Mouse (Mus musculus) spleen, postnatal 10 days (tissue): ENCODE results near the gene Bmt2.

Experiments used
- DNase-seq, 2 experiments: peaks; one replicate each; pipeline ENCODE4 v3.0.0; 2021 to 2022; ENCODE audit warnings: low spot score in 2 of 2

Gene Bmt2

DNA sequence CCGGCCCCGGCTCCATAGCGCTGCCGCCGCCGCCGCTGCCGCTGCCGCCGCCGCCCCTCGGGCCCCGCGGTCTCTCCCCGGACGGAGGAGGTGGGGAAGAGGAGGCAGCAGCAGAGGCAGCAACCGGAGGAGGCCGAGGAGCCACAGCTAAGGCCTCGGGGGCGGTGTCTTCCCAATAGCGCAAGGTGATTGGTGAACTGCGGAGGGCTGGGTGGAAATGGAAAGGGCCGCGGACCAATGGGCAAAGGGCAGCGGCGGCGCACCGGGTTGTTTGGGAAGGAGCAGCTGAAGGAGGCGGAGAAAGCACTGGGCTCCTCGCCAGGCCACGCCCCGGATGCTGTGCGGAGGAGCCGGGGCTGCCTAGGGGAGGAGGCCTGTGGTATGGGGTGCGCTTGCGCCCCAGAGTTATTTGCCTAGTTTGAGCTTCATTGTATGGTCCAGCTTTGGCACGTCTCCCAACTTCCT lies at the start of gene Bmt2:
Bmt2 (minus strand) TSS at position 149 of the 465 bp plus-strand sequence.
- peak; percentile 94 to 99 for DNase-seq

DNA sequence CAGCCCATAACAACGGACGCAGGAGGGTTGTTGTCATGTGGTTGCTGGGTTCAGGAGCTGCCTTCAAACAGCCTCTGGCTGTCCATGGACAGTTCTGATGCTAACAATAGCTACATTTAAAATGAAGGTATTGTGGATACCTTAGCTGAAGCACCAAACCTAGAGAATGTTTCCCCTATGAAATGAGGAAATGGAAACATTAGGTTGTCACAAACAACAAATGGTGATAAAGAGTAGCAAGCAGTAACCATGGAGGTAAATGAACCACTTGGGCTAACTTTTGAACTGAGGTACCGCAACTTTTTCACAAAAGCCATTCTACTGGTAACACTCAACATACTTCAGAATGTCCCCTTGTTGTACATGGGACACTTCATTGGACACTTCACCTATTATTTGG lies 44.4 kb upstream of the Bmt2 start:
- no peak for DNase-seq

DNA sequence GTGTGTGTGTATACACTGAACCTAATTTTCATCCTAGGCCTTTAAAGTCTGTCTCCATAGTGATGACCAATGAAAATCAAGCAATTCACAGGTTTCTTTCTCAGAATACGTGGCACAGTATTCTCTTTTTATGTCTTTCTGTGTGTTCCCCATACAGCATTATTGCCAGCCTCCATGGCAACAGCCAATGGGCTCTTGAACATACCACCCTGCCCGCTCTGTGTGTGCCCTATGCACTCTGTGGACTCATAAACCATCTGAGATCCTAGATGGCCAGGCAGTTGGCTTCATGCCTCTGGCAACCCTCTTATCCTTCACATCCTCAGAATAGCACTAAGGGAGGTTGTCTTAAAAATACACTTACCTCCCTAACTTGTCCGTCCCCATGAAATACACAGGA lies 37.1 kb upstream of the Bmt2 start:
- DNase-seq: no peak

DNA sequence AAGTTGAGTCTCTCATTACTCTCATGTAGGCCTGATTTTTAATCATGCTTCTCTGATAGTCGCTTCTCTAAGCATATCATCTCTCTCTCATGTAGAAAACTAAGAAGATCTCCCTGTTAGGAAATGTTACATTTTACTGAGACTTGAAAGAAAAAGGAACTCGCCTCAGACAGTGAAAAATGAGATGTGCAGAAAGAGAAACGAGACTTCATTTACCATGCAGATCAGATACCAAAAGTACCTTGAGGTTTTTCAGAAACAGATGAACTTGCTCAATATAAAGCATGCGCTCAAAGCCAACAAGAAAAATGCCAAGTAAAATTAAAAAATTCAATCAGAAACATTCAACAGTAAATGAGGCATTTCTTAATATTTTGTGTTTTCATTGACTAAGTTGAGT lies 19.1 kb upstream of the Bmt2 start:
- DNase-seq: no peak

DNA sequence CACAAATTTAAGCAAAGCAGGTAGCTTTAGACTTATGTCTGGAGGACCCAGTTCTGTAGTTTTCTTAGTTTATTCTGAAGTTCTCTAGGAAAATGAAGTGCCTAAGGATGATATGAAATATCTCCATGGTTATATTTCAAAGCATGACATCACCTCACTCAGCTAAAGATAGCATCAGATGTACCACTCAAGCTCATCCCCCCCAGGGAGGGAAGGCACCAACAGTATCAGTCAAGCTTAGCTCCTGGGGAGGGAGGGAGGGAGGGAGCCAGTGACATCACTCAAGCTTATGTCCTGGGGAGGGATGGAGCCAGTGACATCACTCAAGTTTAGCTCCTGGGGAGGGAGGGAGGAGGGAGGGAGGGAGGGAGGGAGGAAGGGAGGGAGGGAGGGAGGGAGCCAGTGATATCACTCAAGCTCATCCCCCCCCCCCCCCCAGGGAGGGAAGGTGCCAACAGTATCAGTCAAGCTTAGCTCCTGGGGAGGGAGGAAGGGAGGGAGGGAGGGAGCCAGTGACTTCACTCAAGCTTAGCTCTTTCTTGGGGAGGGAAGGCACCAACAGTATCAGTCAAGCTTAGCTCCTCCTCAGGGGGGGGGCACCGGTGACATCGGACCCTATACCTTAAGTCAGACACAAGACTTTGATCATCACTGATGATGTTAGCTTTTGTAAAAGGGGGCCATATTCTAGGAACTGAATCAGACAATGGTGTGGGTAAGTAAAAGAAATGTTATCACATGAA lies 17.5 kb upstream of the Bmt2 start:
- peak in 1 of 2 experiments; percentile 22 for DNase-seq

DNA sequence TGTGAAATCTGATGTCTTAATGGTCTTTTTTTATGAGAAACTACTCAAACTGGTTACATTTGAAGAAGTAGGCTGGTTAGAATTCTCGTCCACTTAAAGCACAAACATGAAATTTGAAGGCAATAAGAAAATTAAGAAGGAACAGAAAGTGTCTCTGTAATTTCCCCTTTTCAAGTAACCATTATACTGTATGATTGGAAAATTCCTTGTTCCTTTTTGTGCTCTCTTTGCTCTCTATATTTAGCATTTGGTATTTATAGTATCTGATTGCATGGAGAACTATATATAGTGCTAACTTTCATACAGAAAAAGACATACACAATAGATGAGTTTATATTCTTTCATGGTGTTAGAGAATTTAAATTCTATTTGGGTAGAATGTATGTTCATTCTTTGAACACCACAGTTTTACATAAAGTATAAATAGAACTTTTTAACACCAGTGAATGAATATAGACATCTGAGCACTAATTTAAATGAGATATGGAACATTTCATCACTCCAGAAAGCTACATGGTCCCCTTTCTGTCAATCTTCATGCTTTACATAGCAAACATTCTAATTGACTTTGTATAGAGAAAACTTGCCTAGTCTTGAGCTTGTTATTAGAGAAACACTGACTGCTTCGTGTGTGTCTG lies 14.0 kb upstream of the Bmt2 start:
- no peak for DNase-seq

DNA sequence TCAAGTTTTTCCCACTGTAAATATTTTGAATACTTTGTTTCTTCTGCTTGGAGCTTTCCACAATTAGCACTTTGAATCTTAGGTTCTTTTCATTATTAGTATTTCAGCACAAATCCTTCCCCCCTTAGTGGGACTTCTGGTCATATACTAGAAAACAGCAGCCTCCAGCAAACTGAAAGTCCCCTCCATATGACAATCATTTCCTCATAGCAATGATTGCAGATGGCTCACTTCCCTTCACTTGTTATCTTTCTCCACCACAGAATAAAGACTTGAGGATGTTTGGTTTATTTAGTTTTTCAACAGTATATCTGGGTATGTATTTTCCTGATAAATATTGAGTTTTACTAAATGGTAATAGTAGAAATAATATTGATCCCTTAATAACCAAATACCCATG lies 12.6 kb upstream of the Bmt2 start:
- no peak for DNase-seq

DNA sequence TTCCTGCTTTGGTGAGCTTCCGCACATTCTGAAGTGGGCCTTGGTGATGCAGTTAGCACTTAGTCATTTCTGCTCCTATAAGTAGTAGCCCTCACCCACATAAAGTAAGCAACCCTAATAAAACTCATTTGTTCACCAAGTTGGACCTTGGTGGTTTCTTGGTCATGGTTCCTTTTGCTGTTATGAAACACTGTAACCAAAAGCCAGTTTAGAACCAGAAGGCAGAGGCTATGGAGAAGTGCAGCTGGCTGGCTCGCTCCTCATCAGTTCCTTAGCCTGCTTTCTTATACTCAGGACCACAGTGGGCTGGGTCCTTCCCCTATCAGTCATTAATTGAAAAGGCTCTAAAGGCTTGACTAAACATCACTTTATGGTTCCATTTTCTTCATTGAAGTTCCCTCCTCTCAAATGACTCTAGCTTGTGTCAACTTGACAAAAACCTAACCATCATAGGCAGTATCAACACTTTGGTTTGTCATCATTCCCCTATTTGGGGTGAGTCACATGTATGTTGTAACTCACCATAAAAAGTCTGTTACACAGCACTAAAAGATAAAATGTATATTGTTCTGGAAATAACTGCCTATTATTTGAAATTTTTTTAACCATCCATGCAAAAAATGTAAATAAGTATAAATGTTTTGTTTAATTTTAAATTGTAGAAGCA lies 6.3 kb upstream of the Bmt2 start:
- no peak for DNase-seq

GRCm38 (mm10) chr6:13678349-13678748 lies 583 bp upstream of the Bmt2 start:
- no peak for DNase-seq

- peak; percentile 51 to 52 for DNase-seq
Observed at GRCm38 (mm10) chr6:13677141-13677761, 515 bp downstream of the Bmt2 start.

GRCm38 (mm10) chr6:13676196-13676595 lies 1.6 kb downstream of the Bmt2 start:
- no peak for DNase-seq

GRCm38 (mm10) chr6:13674600-13675305 lies 3.0 kb downstream of the Bmt2 start:
- no peak for DNase-seq

- DNase-seq: no peak
Observed at GRCm38 (mm10) chr6:13665646-13666045, 12.1 kb downstream of the Bmt2 start.

DNA sequence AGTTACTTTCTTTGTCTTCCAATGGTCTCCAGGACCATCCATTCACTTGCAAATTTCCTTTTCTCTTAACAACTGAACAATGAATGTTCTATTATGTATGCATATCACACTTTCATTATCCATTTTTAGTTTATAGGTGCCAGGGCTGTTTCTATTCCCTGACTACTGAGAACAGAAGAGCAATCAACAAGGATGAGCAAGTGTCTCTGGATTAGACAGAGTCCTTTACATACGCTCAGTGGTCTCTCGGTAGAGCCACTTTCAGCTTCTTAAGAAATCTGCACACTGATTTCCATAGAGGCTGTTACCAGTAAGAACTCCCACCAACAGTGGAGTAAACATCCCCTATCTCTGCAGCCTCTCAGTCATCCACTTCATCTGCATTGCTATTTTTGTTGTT lies 19.8 kb downstream of the Bmt2 start:
- DNase-seq: no peak

GRCm38 (mm10) chr6:13654081-13654480 lies 23.7 kb downstream of the Bmt2 start:
- DNase-seq: no peak

GRCm38 (mm10) chr6:13652284-13652683 lies 25.5 kb downstream of the Bmt2 start:
- no peak for DNase-seq

- DNase-seq: no peak
Observed at GRCm38 (mm10) chr6:13650854-13651253, 26.9 kb downstream of the Bmt2 start.

DNA sequence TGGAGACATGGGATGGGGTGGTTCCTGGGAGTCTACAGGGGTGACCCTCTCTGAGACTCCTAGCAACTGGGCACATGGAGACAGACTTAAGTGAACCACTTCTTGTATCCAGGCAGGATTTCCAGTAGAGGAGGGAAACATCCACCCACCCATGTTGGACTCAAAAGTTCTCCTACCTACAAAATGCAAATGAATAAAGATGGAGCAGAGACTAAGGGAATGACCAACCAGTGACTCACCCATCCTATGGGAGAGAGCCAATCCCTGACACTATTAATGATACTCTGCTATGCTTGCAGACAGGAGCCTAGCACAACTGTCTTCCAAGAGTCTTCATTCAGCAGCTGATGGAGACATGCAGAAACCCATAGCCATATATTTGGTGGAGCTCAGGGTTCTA lies 29.5 kb downstream of the Bmt2 start:
- DNase-seq: no peak

DNA sequence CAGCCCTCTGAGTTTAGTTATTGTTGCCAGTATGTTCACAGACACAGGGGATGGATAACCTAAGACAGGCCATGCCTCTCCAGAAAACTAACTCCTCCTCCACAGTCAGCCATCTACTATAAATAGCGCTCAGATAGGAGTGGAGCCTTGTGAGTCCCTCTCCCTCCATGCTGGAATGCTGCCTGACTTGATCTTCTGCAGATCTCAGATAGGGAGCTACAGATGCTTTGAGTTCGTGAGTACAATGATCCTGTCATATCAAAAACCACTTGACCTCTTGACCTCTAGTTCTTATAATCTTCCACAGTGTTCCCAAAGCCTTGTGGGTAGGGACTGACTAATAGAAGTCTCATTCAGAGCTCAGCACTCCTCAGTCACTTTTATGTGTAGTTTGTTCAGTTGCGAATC lies 41.2 kb downstream of the Bmt2 start:
- no peak for DNase-seq

DNA sequence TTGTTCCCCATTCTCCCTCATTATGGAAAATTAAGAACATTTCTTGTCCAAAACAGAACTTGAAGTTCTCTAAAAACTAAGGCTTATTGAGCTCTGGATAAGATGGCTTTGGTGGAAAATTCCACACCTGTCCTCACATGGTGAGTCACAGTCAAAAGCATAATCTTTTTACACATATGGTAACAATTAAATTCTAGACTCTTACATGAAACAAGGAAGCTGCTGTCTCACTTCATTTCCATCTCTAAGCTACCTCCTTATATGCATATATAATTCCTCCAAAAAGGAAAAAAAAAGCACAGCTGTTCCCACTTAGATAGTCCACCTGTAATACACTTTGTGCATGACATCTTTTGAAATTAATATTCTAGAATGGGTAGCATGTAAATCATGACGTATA lies 45.2 kb downstream of the Bmt2 start:
- no peak for DNase-seq

DNA sequence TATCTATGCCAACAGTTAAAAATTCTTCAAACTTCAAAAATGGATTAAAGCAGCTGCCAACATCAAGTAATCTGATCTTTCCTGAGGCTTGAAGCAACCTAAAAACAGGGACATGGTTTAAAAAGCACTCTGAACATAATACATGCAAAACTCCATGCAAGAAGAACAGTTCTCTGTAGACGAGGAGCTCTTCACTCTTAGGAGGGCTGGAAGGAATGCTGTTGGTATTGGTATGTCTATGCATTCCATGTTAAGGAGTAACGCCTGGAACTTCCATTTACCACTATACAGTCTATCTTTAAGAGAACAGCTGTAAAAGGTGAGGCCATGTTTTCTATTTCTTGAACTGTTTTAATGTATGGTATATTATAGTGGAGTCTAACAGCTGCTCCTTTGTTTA lies 47.2 kb downstream of the Bmt2 start:
- no peak for DNase-seq

DNA sequence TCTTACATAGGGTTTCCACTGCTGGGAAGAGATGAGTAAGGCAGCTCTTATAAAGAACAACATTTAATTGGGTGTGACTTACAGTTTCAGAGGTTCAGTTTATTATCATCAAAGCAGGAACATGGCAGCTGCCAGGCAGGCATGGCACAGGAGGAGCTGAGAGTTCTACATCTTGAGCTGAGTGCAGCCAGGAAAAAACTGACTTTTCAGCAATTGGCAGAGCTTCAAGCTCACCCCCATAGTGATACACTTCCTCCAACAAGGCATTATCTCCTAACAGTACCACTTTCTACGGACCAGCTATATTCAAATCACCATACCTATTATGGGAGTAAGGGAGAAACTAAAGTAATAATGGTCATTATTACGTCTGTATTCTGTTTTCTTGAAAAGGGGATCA lies 58.1 kb downstream of the Bmt2 start:
- DNase-seq: no peak
